Mouse (Mus musculus) lung, postnatal 4 days (tissue): Measurements from ENCODE around the gene Stard8.
A peak's percentile ranks its signal among the peaks of the same experiment; 100 is the strongest.
"Not testable (repeated sequence)": the region's sequence is repeated elsewhere in the genome, so short reads cannot be mapped to it uniquely, and the experiment has no call there.

Experiments
- DNase-seq, 2 experiments: peaks; one replicate each; pipeline ENCODE4 v3.0.0; 2021

Stard8 gene

DNA sequence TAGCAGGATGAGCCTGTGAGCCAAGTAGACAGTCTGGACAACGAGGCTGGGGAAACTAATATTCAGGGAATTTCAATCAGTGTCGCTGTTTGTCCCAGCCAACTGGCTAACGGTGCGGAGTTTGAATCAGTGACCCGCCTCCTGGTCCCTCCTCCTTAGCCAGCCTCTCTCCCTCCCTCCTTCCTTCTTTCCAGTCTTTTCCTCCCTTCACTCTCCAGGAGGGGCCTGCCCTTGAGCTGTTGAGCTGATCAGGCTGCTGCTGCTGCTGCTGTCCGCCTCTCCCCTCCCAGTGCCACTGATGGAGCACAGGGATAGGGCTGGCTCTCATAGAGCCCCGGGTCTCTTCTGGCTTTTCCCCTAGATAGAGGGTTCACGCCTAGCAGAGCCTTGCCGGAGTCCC, at the start of gene Stard8:
Stard8 (plus strand) TSS at position 203 of the 400 bp plus-strand sequence.
- peak; percentile 11 to 38 for DNase-seq

DNA sequence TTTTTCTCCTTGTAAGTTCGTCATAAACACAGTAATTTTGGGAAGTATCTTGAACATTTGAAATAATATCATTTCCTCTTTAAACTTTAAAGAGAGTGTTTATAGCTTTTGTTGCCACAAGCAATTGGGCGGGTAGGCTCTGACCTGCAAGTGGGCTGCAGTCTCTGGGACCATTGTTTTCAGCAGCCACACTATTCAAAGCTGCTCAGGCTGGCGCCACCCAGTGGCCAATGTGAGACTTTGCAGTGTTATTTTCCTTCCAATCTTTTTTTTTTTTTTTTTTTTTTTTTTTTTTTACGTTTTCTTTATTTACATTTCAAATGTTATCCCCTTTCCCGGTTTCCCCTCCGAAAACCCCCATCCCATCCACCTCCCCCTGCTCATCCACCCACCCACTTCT, 49.1 kb upstream of the Stard8 start:
- DNase-seq = peak; percentile 9 to 25

- no peak for DNase-seq
These were observed 44.8 kb upstream of the Stard8 start for GRCm38 (mm10) chrX:98958287-98958686.

GRCm38 (mm10) chrX:98959050-98959449, 44.0 kb upstream of the Stard8 start:
- DNase-seq = no peak

DNA sequence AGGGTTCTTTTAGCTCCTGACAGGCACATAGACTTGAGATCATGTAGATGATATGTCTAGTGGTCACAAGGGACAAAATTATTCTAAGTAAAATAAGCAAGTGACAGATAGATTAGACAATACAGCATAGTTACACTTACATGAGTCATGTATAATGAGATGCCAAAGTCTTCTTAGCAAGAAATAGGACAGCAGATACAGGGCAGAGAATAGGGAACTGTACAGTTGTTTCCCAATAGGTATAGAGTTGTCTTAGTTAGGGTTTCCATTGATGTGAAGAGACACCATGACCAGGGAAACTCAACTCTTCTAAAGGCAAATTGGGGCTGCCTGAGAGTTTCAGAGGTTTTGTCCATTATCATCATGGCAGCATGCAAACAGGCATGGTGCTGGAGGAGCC, 39.3 kb upstream of the Stard8 start:
- DNase-seq = no peak

DNA sequence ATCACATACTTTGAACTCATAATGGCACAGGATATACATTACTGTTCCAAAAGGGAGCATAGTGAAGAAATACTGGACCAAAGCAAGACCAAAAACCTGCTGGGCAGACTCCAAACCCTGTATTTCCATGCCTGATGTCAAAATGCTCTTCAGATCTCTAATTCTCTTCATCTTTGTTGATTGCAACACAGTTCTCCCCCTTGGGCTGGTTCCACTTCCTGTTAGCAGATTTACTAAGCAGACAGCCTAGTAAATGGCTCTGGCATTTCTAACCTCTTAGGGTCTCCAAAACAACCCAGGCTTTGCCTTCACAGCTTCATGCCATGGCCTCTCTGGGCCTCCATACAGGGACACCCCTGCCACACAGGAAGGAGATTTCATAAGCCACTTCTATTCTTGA, 38.5 kb upstream of the Stard8 start:
- no peak for DNase-seq

- not testable (repeated sequence) for DNase-seq
These were observed 16.4 kb upstream of the Stard8 start for GRCm38 (mm10) chrX:98986611-98987010.

DNA sequence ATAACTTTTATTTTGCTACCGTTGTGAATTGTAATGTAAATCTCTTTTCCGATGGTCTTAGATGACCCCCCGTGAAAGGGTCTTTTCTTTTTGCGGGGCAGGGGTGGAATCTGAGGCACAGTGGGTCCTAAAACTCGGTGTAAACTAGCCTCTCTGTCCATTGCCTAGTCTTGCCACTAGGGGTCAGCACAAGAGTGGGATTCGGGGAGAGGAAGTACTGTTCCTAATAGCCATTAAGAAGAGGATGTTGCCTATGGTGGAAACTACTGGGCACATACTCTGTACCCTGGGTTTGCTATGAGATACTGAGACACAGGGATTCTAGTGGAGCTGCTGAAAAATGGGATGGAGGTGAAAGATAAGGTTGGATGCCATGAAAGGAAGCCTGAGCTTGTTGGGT, 13.5 kb upstream of the Stard8 start:
- DNase-seq = peak; percentile 27 to 74

DNA sequence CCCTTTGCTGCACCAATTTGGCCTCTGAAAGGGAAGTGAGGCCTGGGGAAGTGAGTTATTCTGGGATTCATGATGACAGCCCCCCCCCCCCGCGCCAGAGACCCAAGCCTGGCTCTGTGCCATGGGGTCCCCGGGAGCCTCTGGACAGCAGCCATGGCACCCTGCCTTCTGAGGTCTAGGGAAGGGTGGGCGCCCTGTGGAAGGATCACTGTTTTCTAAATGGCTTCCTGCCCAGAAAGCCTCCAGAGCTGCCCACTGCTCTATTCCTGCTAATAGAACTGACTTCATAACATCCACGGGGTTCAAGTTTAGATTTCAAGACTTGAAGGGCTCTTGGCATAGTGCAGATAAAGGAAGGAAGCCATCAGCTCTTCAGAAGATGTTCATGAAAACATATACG, 983 bp upstream of the Stard8 start:
- peak; percentile 48 to 62 for DNase-seq

- no peak for DNase-seq
These were observed 7.5 kb downstream of the Stard8 start for GRCm38 (mm10) chrX:99010581-99010980.

- no peak for DNase-seq
These were observed 8.2 kb downstream of the Stard8 start for GRCm38 (mm10) chrX:99011281-99011680.

- DNase-seq = no peak
These were observed 9.4 kb downstream of the Stard8 start for GRCm38 (mm10) chrX:99012486-99012885.

GRCm38 (mm10) chrX:99015705-99016104, 12.7 kb downstream of the Stard8 start:
- no peak for DNase-seq

GRCm38 (mm10) chrX:99016987-99017386, 13.9 kb downstream of the Stard8 start:
- peak; percentile 18 to 33 for DNase-seq

DNA sequence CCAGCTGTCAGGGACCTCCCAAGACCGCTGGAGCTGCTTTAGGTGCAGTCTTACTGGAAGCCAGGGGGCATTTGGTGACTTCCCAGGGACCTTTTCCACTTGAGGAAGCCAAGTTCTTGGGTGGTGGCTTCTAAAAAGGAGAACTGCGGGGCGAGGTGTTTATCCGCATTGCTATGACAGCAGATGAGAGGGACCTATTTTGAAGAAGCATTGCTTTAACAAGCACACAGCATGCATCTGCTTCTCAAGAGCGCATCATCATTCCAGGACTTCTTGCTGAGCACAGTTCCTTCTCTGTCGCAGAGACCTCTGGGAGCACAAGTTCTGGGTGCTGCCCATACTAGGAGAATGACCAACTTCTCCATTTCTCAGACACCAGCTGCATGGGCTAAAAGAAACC, 14.8 kb downstream of the Stard8 start:
- no peak for DNase-seq

- DNase-seq = no peak
These were observed 16.3 kb downstream of the Stard8 start for GRCm38 (mm10) chrX:99019303-99019702.

- DNase-seq = no peak
These were observed 17.2 kb downstream of the Stard8 start for GRCm38 (mm10) chrX:99020215-99020614.

- DNase-seq = no peak
These were observed 18.5 kb downstream of the Stard8 start for GRCm38 (mm10) chrX:99021593-99021992.

DNA sequence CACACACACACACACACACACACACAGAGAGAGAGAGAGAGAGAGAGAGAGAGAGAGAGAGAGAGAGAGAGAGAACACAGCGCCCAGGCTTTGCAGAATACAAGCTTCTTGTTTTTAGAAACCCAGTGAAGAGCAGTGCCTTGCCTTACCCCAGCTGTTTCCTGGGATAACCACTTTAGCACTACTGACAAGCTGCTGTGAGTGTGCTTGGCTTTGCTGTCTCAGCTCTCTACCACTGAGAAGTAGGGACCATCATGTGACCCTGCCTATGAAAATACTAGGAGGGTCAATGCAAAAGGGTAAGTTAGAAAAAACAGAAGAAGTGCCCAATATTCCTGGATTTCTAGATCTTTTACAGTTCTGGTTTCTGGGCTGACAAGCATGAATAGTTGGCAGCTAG, 20.9 kb downstream of the Stard8 start:
- no peak for DNase-seq

DNA sequence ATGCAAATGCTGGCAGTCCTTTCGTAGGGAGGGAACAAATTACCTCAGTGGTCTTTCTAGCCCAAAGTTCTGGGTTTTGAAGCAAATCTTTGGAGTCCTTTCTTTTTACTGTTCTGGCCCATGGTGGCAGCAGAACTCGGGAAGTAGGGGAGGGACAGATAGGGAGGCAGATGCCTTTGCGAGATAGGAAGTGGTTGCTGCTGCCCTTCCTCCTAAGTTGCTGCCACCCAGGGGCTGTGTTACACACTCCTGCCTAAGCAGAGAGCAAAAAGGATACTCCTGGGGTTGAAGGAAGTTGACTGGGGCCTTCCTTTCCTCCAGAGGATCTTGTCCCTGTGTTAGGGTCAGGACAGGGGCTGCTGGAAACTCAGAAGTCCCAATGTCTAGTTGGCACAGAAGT, 32.4 kb downstream of the Stard8 start:
- no peak for DNase-seq

DNA sequence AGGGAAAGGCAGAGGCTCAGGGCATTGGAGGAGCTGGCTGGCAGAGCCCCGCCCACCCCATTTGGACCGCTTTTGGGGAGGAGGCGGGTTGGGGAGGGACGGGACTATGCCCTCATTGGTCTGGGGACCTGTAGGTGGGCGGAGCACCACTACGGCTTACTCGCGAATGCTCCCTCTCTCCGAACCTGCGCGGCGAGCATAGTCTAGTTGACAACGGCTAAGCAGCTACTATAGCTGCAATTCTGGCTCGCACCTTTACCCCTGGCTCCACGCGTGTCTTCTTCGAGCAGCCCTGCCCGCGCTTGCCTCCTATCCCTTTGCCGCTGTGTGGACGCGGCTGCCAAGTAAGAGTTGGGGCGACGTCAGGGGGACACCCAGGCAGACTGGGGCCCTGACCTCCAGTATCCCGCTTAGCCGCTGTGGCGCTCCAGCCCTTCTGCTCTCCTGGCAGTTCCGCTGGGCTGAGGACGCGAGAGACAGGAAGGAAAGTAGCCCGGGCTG, 39.5 kb downstream of the Stard8 start:
- peak; percentile 87 to 92 for DNase-seq

GRCm38 (mm10) chrX:99043275-99043674, 40.2 kb downstream of the Stard8 start:
- no peak for DNase-seq

- no peak for DNase-seq
These were observed 40.7 kb downstream of the Stard8 start for GRCm38 (mm10) chrX:99043739-99044138.

DNA sequence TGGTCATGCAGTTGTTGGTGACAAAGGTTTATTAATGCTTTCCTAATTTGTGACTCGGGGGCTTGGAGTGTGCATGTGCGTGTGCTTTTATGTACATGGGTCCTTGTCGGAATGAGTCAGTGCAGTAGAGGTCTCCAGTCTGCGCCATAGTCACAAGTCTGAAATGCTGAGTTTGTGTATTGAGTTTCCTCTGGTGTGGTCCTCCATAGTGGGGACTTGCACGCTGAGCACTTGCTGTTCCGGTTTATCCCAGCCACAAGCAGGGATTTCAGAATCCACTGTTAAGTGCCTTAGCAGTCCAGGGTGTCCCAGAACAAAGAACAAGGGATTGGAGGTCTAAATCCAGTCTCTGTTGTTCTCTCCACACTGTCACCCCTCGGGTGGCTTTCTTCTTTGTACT, 42.3 kb downstream of the Stard8 start:
- no peak for DNase-seq

- peak in 1 of 2 experiments; percentile 51 for DNase-seq
These were observed 43.5 kb downstream of the Stard8 start for GRCm38 (mm10) chrX:99046360-99047055.
